Mouse (Mus musculus): ENCODE data around the gene Pabpn1l.
"Not testable (repeated sequence)": the region's sequence is repeated elsewhere in the genome, so short reads cannot be mapped to it uniquely, and the experiment has no call there.

The Pabpn1l gene

DNA sequence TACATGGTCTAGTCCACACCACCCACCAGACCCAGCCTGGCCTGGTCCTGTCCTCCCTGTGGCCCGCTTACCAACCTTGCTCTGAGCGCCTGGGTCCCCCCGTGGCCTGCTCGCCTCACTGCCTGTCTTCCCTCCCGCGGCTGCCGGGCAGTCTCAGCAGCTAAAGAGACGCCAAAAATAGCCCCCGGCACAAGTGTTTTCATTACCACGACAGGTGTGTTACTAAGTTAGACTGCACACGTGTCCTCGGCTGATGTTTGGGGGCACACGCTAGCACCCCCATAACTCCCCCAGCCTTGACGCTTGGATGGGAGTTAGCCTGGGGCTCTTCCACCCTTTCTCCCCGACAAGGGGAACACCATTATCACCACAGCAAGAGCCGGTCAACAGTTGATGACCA is 23.8 kb upstream of the Pabpn1l start:
- in situ Hi-C loops (cut with MboI, MseI) = no loop called here

GRCm38 (mm10) chr8:122644175-122644954 is 21.8 kb upstream of the Pabpn1l start:
- in situ Hi-C loops (cut with MboI, MseI) = no loop called here

- in situ Hi-C loops (cut with MboI, MseI) = no loop called here
These were observed 19.5 kb upstream of the Pabpn1l start for GRCm38 (mm10) chr8:122642071-122642470.

- in situ Hi-C loops (cut with MboI, MseI) = no loop called here
These were observed 18.9 kb upstream of the Pabpn1l start for GRCm38 (mm10) chr8:122641406-122641805.

- in situ Hi-C loops (cut with MboI, MseI) = no loop called here
These were observed 18.3 kb upstream of the Pabpn1l start for GRCm38 (mm10) chr8:122640825-122641224.

GRCm38 (mm10) chr8:122639521-122640248 is 17.1 kb upstream of the Pabpn1l start:
- in situ Hi-C loops (cut with MboI, MseI) = no loop called here

- in situ Hi-C loops (cut with MboI, MseI) = no loop called here
These were observed 16.1 kb upstream of the Pabpn1l start for GRCm38 (mm10) chr8:122638601-122639000.

DNA sequence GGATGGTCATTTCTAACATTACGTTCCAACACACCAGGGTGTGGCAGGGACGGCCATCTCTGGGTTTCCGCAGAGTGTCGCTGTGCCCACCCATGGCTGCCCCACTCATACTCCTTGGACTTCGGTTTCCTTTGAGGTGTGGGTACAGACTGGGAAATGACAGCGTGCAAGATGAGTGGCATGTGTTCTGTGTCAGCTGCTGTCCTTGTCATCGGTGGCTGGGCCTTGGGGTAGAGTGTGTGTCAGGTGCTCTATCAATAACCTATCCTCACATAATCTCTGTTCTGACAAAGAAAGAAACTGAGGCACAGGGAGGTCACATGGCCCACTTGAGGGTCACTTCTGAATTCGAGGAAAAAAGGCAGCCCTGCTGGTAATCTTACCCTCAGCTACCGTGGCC is 14.7 kb upstream of the Pabpn1l start:
- in situ Hi-C loops (cut with MboI, MseI) = no loop called here

- in situ Hi-C loops (cut with MboI, MseI) = no loop called here
These were observed 14.2 kb upstream of the Pabpn1l start for GRCm38 (mm10) chr8:122636803-122637175.

DNA sequence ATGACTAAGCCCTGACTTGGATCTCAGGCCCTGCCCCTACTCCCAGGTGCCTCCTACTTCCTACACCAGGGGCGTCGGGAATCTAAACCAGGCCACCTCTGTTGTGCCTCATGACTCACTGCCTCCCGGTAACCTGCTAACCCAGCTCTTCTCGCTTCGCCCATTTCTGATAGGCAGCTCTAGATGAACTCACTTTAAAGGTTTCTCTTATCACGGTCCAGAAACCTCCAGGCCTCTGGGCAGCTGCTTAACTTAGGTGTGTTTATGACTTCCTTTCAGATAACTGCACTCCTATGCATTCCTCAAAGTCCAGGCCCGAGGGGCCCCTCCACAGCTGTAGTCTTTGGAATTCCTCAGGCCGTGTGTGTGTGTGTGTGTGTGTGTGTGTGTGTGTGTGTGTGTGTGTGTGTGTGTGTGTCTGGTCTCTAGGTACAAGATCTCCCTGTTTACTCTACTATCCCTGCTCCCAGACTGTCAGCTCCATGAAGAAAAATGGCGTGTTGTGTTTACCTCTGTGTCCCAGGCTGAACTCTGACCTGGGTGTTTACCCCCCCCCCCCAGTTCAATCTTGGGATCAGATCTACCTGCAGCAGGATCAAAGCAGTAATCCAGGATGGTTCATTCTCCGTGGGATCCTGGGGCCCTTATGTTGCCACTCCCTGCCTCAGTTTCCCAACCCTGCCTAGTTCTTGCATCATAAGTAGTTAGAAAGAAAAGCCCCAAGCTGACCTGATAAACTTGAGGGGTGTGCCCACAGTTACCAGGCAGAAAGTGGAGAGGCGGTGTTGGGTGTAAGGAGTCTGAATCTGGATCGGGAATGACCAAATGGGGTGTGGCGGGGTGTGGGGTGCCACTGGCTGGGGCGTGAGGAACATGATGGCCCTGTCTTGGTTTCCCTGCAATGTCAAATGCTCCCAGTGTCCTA is 13.6 kb upstream of the Pabpn1l start:
- in situ Hi-C loops (cut with MboI, MseI) = no loop called here

GRCm38 (mm10) chr8:122633205-122633604 is 10.7 kb upstream of the Pabpn1l start:
- in situ Hi-C loops (cut with MboI, MseI) = no loop called here

DNA sequence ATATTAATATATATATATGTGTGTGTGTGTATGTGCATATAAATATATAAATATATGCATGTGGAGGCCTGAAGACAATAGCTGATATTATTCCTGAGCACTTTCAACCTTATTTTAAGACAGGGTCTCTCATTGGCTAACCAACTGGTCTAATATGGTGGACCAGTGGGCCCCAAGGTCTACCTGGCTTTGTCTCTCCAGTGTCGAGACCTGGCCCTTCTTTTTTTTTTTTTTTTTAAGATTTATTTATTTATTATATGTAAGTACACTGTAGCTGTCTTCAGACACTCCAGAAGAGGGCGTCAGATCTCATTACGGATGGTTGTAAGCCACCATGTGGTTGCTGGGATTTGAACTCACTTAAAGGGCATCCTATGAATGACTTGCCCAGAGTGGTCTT is 9.6 kb upstream of the Pabpn1l start:
- in situ Hi-C loops (cut with MboI, MseI) = not testable (repeated sequence)

DNA sequence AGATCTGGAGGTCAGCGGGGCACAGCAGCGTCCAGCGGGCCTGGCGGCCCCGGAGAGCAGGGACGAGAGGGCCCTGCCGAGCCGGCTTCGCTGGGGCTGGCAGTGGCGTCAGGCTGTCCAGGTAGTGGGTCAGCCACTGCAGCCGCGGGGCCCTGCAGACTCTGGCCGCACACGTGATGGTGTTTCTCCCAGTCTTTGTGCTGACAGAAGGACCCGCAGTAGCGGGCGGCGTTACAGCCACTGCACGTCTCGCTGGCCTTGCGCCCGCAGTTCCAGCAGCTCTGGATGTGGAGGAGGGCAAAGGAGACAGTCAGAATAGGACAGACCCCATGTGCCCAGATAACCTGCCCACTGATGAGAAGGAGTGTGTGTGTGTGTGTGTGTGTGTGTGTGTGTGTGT is 8.2 kb upstream of the Pabpn1l start:
- in situ Hi-C loops (cut with MboI, MseI) = no loop called here

GRCm38 (mm10) chr8:122629388-122629787 is 6.8 kb upstream of the Pabpn1l start:
- in situ Hi-C loops (cut with MboI, MseI) = no loop called here

DNA sequence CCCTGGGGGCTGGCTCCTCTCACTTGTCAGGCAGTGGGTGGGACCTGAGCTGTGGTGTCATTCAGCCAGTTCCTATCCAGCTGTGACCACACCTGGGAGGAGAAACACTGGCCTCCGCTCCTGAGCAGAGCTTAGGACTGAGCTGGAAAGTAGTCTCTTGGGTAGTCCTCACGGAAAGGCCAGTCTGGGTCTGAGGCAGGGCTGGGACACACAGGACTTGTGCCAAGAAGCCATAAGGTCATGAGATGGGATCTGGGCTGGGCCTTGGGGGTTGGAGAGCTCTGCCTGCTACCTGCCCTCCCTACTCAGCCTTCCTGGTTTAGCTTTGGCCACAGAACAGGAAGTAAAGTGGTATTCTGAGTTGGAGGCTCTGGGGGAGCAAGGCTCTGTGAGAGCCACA is 4.4 kb upstream of the Pabpn1l start:
- in situ Hi-C loops (cut with MboI, MseI) = no loop called here

GRCm38 (mm10) chr8:122625811-122626210 is 3.3 kb upstream of the Pabpn1l start:
- in situ Hi-C loops (cut with MboI, MseI) = no loop called here

GRCm38 (mm10) chr8:122624653-122625052 is 2.1 kb upstream of the Pabpn1l start:
- in situ Hi-C loops (cut with MboI, MseI) = no loop called here

DNA sequence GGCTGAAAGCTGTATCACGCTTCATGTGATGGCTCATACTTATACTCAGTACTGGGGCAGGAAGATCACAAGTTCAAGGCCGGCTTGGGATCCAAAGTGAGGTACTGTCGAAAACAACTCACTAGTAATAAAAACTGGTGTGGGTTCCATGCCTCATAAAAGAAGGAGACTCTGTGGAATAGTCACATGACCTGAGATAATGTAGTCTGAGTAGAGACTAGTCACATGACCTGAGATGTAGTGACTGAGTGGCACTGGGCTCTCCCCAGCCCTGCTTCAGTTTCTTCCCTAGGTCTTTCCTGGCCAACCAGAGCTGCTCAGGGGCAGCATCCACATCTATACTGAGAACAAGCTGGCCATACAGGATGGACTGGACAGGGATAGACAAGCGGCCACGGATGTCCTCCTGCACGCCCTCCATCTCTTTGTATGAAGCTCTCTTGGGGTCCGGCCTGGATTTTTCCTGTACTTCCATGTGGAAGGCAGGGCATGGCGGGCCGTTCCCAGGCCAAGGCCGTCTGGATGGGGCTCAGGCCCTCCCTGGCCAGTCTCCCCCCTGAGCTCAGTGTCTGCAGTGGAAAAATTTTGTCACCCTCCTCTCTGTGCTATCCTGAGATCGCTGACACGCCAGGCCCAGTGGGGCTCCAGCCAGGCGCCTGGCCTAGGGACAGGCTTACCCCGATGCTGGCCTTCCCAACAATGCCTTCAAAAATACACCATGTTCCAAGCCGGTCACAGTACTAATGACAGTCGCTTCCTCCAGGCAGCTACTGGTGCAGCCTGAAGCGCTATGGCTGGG is 1.5 kb upstream of the Pabpn1l start:
- in situ Hi-C loops (cut with MboI, MseI) = no loop called here

- in situ Hi-C loops (cut with MboI, MseI) = no loop called here
These were observed 2.1 kb downstream of the Pabpn1l start for GRCm38 (mm10) chr8:122620446-122620845.

GRCm38 (mm10) chr8:122618660-122619378 is 3.7 kb downstream of the Pabpn1l start:
- in situ Hi-C loops (cut with MboI, MseI) = no loop called here
